Mouse (Mus musculus) limb, embryonic 14.5 days (tissue): Measurements from ENCODE around the gene Ooep. TPM values are rescaled to one million over a fixed set of nuclear protein-coding genes. Genes with fewer than 3 reads are reported as not detected.
"Not testable (repeated sequence)": the region's sequence is repeated elsewhere in the genome, so short reads cannot be mapped to it uniquely, and the experiment has no call there.

ENCODE experiments used
- ATAC-seq: fragments of 200-750 bp; cut with Nextera tagmentation; 2 replicates; pipeline ENCODE4 v1.8.0; 2017; ENCODE audit warnings: low read depth, moderate number of reproducible peaks, moderate TSS enrichment; ENCODE audit not compliant: low FRiP score
- DNase-seq: peaks from one replicate; pipeline ENCODE4 v3.0.0-alpha.2; 2015; ENCODE audit warnings: low spot score
- H3K27ac ChIP-seq: fragments of 300-500 bp; sonication (generic); replicated peaks from 2 replicates; pipeline ENCODE4 v1.5.1; 2014; ENCODE audit warnings: low read depth, mild to moderate bottlenecking, low read length, moderate library complexity, mixed read lengths
- H3K27me3 ChIP-seq: fragments of 300-500 bp; sonication (generic); 2 replicates; pipeline ENCODE4 v1.6.1; 2014; ENCODE audit warnings: low read length, mixed read lengths; ENCODE audit not compliant: control insufficient read depth, insufficient read depth
- H3K36me3 ChIP-seq: fragments of 300-500 bp; sonication (generic); 2 replicates; pipeline ENCODE4 v1.6.1; 2014; ENCODE audit warnings: mild to moderate bottlenecking, low read length, moderate library complexity, mixed read lengths; ENCODE audit not compliant: control insufficient read depth, insufficient read depth
- H3K4me1 ChIP-seq: fragments of 300-500 bp; sonication (generic); 2 replicates; pipeline ENCODE4 v1.6.1; 2014; ENCODE audit warnings: antibody characterized with exemption, low read length, mixed read lengths; ENCODE audit not compliant: control insufficient read depth, insufficient read depth
- H3K4me2 ChIP-seq: fragments of 300-500 bp; sonication (generic); replicated peaks from 2 replicates; pipeline ENCODE4 v1.6.1; 2014; ENCODE audit warnings: low read depth, mild to moderate bottlenecking, low read length, moderate library complexity; ENCODE audit not compliant: severe bottlenecking
- H3K4me3 ChIP-seq: fragments of 300-500 bp; sonication (generic); replicated peaks from 2 replicates; pipeline ENCODE4 v1.5.1; 2014; ENCODE audit warnings: low read length
- H3K9ac ChIP-seq: fragments of 300-500 bp; sonication (generic); 2 replicates; pipeline ENCODE4 v1.6.1; 2014; ENCODE audit warnings: mild to moderate bottlenecking, low read depth, low read length, moderate library complexity; ENCODE audit not compliant: severe bottlenecking
- H3K9me3 ChIP-seq: fragments of 300-500 bp; sonication (generic); 2 replicates; pipeline ENCODE4 v1.6.1; 2016; ENCODE audit warnings: low read length; ENCODE audit not compliant: control insufficient read depth
- POLR2A ChIP-seq: fragments of 200-500 bp; IDR thresholded peaks from 2 replicates; pipeline ENCODE4 v1.8.0; 2012; ENCODE audit warnings: inconsistent platforms, mild to moderate bottlenecking, moderate library complexity, borderline replicate concordance; ENCODE audit not compliant: insufficient read depth, insufficient read length; ENCODE audit errors: extremely low read depth
- WGBS: fragments of 180-500 bp; shearing (Covaris S2); extraction: QIAGEN DNeasy Blood & Tissue Kit; methylation state at CpG from one replicate; pipeline ENCODE4 v1.1.7; 2014; 5-methylcytosine and 5-hydroxymethylcytosine counted together
- polyA plus RNA-seq, 2 experiments: library from polyadenylated mRNA; depleted of rRNA in 1 of 2; stranded (reverse) in 1 of 2; unstranded in 1 of 2; fragments of >200 nt; fragmentation: Nextera tagmentation in 1 of 2; extraction: Ambion mirVana in 1 of 2; gene quantifications; 2 replicates each; pipeline versions ENCODE4 v1.2.1 to v1.2.3; 2012 to 2014

The Ooep gene
- polyA plus RNA-seq, 2 experiments = 2.2 to 3.6 TPM

GRCm38 (mm10) chr9:78368671-78369293, 9.7 kb downstream of the Ooep start:
- ATAC-seq = no peak
- 56% methylated on average over 3 of the region's 3 CpGs for WGBS

DNA sequence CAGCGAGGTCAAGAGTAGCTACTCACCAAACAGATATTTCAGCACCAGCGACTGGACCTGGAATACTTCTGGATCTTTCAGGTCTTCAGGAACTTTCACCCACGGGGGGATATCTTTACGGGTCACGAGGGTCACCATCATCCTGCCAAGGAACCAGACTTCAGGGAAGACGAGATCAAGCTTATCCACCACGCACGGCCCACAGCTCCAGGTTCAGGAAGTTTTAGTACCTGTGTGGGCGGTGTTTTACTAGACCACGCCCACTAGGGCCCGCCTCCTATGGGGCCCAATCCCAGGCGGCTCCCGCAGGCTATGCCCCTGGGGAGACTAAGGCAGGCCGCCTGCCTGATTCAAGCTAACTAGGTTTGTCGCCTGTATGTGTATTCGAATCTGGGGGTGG, 10.6 kb downstream of the Ooep start, which contains the start of gene Dppa5a:
Dppa5a (minus strand) TSS at position 219 of the 400 bp plus-strand sequence.
- not testable (repeated sequence) for ATAC-seq, DNase-seq, H3K4me3 ChIP-seq, H3K4me2 ChIP-seq, H3K9ac ChIP-seq, H3K27ac ChIP-seq, H3K4me1 ChIP-seq, H3K36me3 ChIP-seq, H3K27me3 ChIP-seq, H3K9me3 ChIP-seq
- 90% methylated on average over 16 of the region's 16 CpGs for WGBS

More at GRCm38 (mm10) chr9:78368671-78369293, 9.7 kb downstream of the Ooep start:
- H3K4me2 ChIP-seq = no peak overlapping the region
- no peak for TF ChIP-seq POLR2A
- no peaks in the 10 kb centered on the region for H3K9me3 ChIP-seq
- no peak overlapping the region for H3K27ac ChIP-seq
- DNase-seq = no peak
- H3K9ac ChIP-seq = no peak overlapping the region
- H3K36me3 ChIP-seq = no peaks in the 10 kb centered on the region
- no peak overlapping the region for H3K4me3 ChIP-seq
- no peaks in the 10 kb centered on the region for H3K27me3 ChIP-seq
- H3K4me1 ChIP-seq = no peaks in the 10 kb centered on the region

- Histone ChIP-seq H3K27me3 (no peaks in the 10 kb centered on the region), H3K4me1 (no peaks in the 10 kb centered on the region), H3K27ac (no peak overlapping the region), H3K4me3 (no peak overlapping the region), H3K9ac (no peak overlapping the region), H3K9me3 (no peaks in the 10 kb centered on the region), H3K36me3 (no peaks in the 10 kb centered on the region), H3K4me2 (no peak overlapping the region)
- 62% methylated on average over 13 of the region's 13 CpGs for WGBS
- no peak for ATAC-seq
- TF ChIP-seq POLR2A = no peak
- DNase-seq = no peak
These were observed 12.5 kb downstream of the Ooep start for GRCm38 (mm10) chr9:78365850-78366544.

GRCm38 (mm10) chr9:78364701-78365100, 13.8 kb downstream of the Ooep start:
- H3K4me2 ChIP-seq = no peak overlapping the region
- H3K4me3 ChIP-seq = no peak overlapping the region
- no peaks in the 10 kb centered on the region for H3K36me3 ChIP-seq
- no peak for TF ChIP-seq POLR2A
- no peak overlapping the region for H3K9ac ChIP-seq
- WGBS = 86% methylated on average over 6 of the region's 6 CpGs
- ATAC-seq (no peak), DNase-seq (no peak)
- H3K27me3 ChIP-seq = no peaks in the 10 kb centered on the region
- no peaks in the 10 kb centered on the region for H3K4me1 ChIP-seq
- H3K9me3 ChIP-seq = no peaks in the 10 kb centered on the region
- no peak overlapping the region for H3K27ac ChIP-seq

GRCm38 (mm10) chr9:78363374-78363773, 15.2 kb downstream of the Ooep start:
- Histone ChIP-seq H3K4me3 (no peak overlapping the region), H3K9ac (no peak overlapping the region), H3K27ac (no peak overlapping the region), H3K9me3 (no peaks in the 10 kb centered on the region), H3K4me2 (no peak overlapping the region), H3K4me1 (no peaks in the 10 kb centered on the region), H3K27me3 (no peaks in the 10 kb centered on the region), H3K36me3 (no peaks in the 10 kb centered on the region)
- whole genome bisulfite sequencing = 53% methylated on average over 6 of the region's 6 CpGs
- TF ChIP-seq POLR2A = no peak
- DNase-seq = no peak
- ATAC-seq = no peak
